Mouse (Mus musculus) Patski (cell line): Measurements from ENCODE around the gene Cnot6l. TPM values are rescaled to one million over a fixed set of nuclear protein-coding genes. Genes with fewer than 3 reads are reported as not detected.

ENCODE experiments used
- ATAC-seq: fragments of 100-300 bp; one replicate; pipeline ENCODE4 v1.8.0; 2021
- CTCF ChIA-PET: fragments of 350-600 bp; sonication (Branson Sonifier 250); formaldehyde crosslinking; loops from one replicate; lab custom pipeline; 2022; ENCODE audit warnings: inconsistent platforms; lab: Charles Lee
- POLR2A ChIA-PET: fragments of 350-600 bp; sonication (Branson Sonifier 250); formaldehyde crosslinking; loops from one replicate; lab custom pipeline; 2022; ENCODE audit warnings: antibody characterized with exemption, inconsistent platforms; lab: Charles Lee
- DNase-seq: peaks from one replicate; pipeline ENCODE4 v3.0.0-alpha.2; 2011; ENCODE audit warnings: low read depth, low spot score
- H3K27me3 ChIP-seq: fragments of 371-371 bp; one replicate; pipeline ENCODE4 v1.5.1; 2021
- CTCF ChIP-seq: fragments of 100-300 bp; IDR thresholded peaks from one replicate; pipeline ENCODE4 v1.5.1; 2021
- in situ Hi-C: fragments of 300-500 bp; cut with MboI; formaldehyde crosslinking; loops from 3 replicates; pipeline ENCODE4 v1.11.1; 2018; ENCODE audit warnings: low pct_unique_long_range_greater_than_20kb, mixed read lengths
- polyA plus RNA-seq: library from polyadenylated mRNA; unstranded; gene quantifications from one replicate; pipeline ENCODE4 v1.2.3, GENCODE M21; 2021

Gene Cnot6l
- polyA plus RNA-seq, 1 experiment from 2014 or later: 29.3 TPM

DNA sequence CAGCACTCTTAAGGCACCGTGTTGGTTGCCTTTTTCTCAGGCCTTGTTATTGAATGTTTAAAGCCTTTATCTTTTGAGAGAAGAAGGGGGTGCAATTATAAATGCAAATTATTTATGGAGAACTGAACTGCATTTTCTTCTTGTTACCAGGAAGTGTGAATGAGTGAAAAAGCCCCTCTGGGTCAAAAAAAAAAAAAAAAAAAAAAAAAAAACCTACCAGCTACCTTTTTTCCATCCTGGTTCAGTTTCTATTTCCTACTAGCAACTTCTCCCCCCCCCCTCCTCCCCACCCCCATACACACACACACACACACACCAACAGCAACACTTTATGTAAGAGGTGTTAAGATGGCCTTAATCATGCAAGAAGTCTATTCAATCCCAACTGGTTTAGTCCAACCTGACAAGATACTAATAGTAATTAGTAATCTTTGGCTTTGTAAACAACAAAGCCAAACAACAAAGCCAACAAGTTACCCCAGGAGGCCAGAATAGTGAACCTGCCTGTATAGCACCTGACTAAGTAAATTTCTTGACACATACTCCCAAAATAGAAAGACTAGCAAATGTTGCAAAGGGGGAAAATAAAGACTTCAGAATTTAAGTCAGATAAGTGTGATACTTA, 463 bp downstream of the Cnot6l start:
- in situ Hi-C loops: no loop called here
- CTCF ChIA-PET: interaction anchor here (1.2 to 2.3 kb wide), 2 partner anchors 29 to 45 kb away, joined by 3 to 9 read pairs; partner anchors contain the start of gene Mrpl1

DNA sequence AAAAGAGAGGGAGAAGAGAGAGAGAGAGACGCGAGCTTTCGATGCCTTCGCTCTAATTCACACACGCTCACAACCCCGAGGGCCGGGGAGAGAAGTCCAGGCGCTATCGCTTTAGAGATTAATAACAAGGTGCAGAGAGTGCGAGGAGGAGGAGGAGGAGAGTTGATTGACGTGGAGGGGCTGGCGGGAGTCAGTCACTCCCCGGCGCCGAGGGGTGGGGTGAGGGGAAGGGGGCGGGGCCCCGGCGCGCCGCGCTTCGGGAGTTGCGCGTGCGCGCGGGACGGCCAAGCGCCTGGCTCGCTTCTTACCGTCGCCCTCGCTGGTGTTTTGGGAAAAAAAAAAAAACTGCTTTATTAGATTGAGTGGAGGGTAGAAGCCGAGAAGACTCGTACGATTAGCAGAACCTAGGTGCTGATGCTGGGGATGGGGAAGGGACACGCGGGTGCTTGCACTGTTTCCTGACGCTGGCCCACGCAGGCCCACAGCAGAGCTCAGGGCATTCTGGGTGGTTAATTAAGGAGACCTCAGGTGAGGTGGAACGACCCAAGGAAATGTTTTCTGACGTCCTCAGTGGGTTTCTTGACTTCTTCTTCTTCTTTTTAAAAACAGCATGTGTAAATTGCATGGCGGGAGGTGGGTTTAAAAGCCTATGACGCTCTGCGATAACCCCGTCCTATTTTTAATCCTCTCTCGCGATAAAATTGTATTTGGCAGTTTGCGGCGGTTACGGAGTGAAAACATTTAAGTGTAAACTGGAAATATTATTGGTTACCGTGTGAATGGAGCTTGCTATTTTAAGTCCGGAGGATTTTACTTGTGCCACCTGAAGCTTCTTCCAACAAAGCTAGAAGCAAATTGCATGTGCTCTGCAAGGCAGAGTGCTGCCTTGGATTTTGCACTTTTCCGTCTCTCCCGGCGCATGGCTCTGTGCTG, 1.3 kb downstream of the Cnot6l start:
- peak; percentile 78 for ATAC-seq
- in situ Hi-C loops: no loop called here

More for the DNA sequence above, 463 bp downstream of the Cnot6l start:
- H3K27me3 ChIP-seq: no peaks in the 10 kb centered on the region
- POLR2A ChIA-PET: interaction anchor here (0.6 to 1.9 kb wide), 5 partner anchors 11 to 446 kb away, joined by 3 to 5 read pairs (median 4); no protein-coding TSS in a partner anchor
- TF ChIP-seq CTCF: no peak
- DNase-seq (no peak), ATAC-seq (no peak)

DNA sequence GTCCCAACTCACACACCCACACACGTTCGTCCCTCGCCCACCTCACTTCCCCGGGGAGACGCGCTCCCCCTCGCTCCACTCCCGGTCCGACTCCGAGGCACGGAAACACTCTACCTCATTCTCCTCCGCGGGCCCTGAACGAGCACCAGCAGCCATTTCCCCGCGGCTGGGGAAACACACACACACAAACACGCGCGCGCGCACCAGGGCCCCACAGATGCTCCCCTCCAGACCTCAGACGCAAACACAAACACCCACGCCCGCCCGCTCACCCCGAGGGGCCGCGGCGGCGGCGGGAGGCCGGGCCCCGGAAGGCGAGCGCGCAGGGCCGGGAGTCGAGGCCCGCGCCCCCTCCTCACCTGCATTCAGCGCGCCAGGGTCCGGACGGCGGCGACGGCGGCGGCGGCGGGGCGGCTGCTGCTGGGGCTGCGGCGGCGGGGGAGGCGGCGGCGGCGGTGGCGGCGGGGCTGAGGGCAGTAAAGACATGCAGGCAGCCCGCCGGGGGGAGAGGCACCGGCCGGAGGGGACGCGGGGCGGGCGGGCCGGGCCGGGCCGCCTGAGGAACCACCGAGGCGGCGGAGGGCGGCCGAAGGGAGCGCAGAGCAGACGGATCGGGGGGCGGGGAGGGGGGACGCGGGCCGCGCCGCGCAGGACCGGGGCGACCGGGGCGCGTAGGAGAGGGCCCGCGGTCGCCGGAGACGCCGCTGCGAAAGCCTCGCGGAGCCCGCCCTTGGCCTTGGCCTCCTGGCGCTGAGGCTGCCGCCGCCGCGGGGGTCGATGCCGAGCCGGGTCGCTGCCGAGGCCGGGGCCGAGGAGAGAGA, 2.2 kb downstream of the Cnot6l start:
- ATAC-seq (peak; percentile 58), DNase-seq (no peak)
- TF ChIP-seq CTCF: no peak
- CTCF ChIA-PET: no interaction called here
- H3K27me3 ChIP-seq: no peaks in the 10 kb centered on the region
- POLR2A ChIA-PET: interaction anchor here (0.6 to 1.9 kb wide), 3 partner anchors 46 to 60 kb away, joined by 3 to 5 read pairs (median 5); partner anchors contain the start of gene Mrpl1
- in situ Hi-C loops: no loop called here

More for the DNA sequence above, 1.3 kb downstream of the Cnot6l start:
- DNase-seq: peak; percentile 42
- TF ChIP-seq CTCF: no peak
- POLR2A ChIA-PET: interaction anchor here (0.6 to 1.9 kb wide), 7 partner anchors 12 to 83 kb away, joined by 3 to 5 read pairs (median 4); partner anchors contain the start of gene Mrpl1
- no peaks in the 10 kb centered on the region for H3K27me3 ChIP-seq
- CTCF ChIA-PET: interaction anchor here (1.2 kb wide), 1 partner anchor 30 kb away, joined by 3 read pairs; no protein-coding TSS in a partner anchor

DNA sequence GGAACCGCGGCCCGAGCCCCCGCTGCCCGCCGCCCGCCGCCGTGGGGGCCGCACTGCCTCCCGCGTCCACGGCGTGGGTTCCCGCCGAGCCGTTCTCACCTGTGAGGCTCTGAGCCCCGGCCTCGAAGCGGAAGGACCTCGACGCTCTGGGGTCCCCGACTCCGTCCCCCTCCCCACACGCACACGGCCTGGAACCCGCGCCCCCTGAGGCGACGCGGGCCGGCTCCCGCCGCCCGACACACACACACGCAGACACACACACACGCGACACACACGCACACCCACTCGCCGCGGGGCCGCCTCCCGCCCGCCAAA, 2.8 kb downstream of the Cnot6l start:
- in situ Hi-C loops: no loop called here
- ChIA-PET CTCF (no interaction called here), POLR2A (no interaction called here)
- no peaks in the 10 kb centered on the region for H3K27me3 ChIP-seq
- ATAC-seq (no peak), DNase-seq (no peak)
- TF ChIP-seq CTCF: no peak

DNA sequence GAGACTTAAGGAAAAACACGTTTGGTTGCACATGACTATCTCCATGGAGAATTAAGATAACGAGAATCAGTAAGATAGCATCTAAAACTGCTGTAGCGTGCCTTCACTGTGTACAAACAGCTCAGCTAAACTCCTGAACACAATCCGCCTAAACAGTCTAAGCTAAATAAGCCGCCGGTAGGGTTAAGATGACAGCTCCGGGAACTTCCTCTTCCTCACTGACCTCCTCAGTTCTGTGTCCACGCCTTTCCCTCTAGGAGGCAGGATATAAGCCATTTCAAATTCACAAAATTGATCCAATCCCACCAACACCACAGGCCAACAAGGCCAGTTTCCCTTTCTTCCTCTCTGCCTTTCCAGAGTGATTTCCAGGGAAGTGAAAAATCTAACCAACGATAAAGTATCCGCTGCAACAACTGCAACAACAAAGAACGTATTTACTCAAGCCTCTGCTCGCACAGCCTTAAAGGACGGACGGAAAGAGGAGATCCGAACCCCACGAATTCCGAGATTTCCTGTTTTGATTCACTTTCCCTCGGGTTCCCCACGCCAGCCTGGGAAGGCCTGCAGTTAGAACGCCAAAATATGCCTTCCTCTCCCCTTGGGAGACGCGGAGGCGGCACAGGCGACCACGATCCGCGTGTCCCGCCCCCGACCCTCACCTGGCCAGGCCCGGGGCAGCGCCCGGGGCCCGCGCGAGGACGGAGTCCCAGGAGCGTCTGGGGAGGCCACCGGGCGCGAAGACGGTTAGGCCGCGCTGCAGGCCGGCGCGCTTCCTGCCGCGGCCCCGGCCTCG, 3.3 kb downstream of the Cnot6l start:
- in situ Hi-C loops: no loop called here
- ChIA-PET POLR2A (interaction anchor here (1.0 kb wide), 1 partner anchor 47 kb away, joined by 3 read pairs; no protein-coding TSS in a partner anchor), CTCF (interaction anchor here (0.7 to 1.5 kb wide), 5 partner anchors 10 to 61 kb away, joined by 3 to 7 read pairs (median 3); no protein-coding TSS in a partner anchor)
- TF ChIP-seq CTCF: peak; percentile 31
- no peaks in the 10 kb centered on the region for H3K27me3 ChIP-seq
- ATAC-seq: peak; percentile 9
- no peak for DNase-seq

DNA sequence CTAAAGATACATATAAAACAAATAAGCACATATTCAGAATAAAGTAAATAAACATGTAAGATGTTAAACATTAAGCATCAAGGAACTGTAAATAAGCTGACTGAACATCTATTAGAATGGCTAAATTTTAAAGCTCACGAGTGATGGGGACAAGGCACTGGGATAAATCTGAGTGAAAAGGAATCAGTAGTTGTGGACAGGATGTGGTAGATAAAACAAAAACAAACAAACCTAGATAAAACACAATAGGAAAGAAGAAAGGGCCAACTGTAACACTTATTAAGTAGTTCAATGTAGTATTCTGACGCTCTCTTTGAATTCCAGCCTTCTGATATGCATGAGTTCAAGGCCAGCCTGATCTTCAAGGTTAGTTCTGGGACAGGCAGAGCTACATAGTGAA, 21.6 kb downstream of the Cnot6l start:
- ChIA-PET CTCF (no interaction called here), POLR2A (no interaction called here)
- ATAC-seq: no peak
- in situ Hi-C loops: no loop called here
- H3K27me3 ChIP-seq: no peaks in the 10 kb centered on the region
- DNase-seq: no peak
- no peak for TF ChIP-seq CTCF

DNA sequence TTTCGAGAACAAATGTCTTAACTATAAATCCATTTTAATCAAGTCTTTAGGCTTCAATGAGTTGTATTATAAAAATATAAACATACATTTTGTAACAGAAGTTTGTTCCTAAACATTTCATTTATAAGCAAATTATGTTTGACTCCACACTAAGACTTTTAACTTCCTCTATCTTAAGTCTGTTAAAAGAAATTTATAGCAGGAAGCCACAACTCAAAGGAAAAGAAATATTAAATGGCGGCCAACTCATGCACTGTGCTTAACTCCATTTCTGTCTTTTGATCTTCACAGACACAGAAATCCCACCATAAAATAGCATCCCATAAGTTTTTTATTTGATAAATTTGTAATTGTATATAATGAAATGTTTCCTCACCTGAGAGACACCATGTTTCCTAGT, 33.3 kb downstream of the Cnot6l start:
- POLR2A ChIA-PET: no interaction called here
- in situ Hi-C loops: no loop called here
- TF ChIP-seq CTCF: no peak
- DNase-seq: no peak
- CTCF ChIA-PET: no interaction called here
- no peaks in the 10 kb centered on the region for H3K27me3 ChIP-seq
- ATAC-seq: no peak

DNA sequence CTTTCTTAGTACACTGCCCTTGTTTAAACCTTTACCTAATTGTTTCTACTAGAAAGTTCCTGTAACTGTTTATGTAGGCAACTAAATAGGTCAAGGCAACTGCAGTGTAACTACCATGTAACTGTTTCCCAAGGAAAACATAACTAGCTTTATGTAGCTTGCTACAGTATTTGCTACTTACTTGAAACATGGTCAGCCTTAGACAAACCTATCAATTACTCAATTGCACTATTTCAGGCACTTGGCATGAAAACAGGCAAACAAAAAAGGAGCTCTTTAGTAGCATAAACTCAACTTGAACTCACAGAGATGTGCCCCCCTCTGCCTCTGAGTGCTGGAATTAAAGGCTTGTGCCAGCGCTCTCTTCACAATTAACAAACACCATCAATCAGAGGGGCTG, 37.1 kb downstream of the Cnot6l start:
- CTCF ChIA-PET: interaction anchor here (1.0 to 1.5 kb wide), 5 partner anchors 10 to 81 kb away, joined by 3 to 6 read pairs (median 4); no protein-coding TSS in a partner anchor
- ATAC-seq: no peak
- DNase-seq: no peak
- TF ChIP-seq CTCF: no peak
- no peaks in the 10 kb centered on the region for H3K27me3 ChIP-seq
- in situ Hi-C loops: no loop called here
- POLR2A ChIA-PET: no interaction called here

DNA sequence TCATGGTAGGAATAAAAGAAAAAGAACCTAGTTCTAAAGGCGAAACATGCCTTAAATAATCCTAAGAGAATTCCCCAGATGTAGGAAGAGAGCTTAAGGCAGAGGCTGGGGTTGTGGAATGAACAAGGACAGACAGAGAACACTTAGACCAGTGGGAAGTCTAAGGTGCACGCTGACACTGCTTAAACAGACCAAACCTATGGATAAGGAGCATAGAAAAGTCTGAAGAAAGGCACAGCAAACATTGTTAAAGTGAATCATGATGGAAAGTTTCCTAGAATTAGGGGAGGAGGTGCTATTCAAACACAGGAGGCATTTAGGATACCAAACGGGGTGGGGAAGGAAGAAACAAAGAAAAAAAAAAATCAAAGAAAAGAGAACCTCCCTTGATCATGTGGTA, 49.0 kb downstream of the Cnot6l start:
- POLR2A ChIA-PET: no interaction called here
- TF ChIP-seq CTCF: no peak
- no peaks in the 10 kb centered on the region for H3K27me3 ChIP-seq
- ATAC-seq (no peak), DNase-seq (no peak)
- in situ Hi-C loops: no loop called here
- CTCF ChIA-PET: interaction anchor here (0.9 kb wide), 1 partner anchor 12 kb away, joined by 3 read pairs; no protein-coding TSS in a partner anchor
